25 mouse cellular contexts compared by ENCODE assay signal in genomic region chr3:143759337-143759736, GRCm38 (mm10).
DNase-seq lines count a peak whose midpoint lies in the region; ATAC-seq and TF ChIP-seq lines count a peak whose summit lies in the region.
"Had no signal": no experiment of that assay in that cellular context is flagged by ENCODE, and none has a peak within 500 bp of the region (broad histone marks: within the 10 kb centered on the region; RNA-seq: fewer than 3 reads in every experiment).

No protein-coding gene starts in this region.

- TF ChIP-seq CTCF in lung, embryonic 14.5 days (IDR thresholded peaks at IDR 0.05; ENCODE audit: low read depth): no peak
- TF ChIP-seq CTCF in stomach, postnatal 0 days (IDR thresholded peaks at IDR 0.05; ENCODE audit: low read depth): no peak

- H3K27ac ChIP-seq in heart, embryonic 12.5 days (ENCODE audit: poor library complexity, severe bottlenecking): no peak overlapping the region
- no peak overlapping the region for H3K27ac ChIP-seq in lung, embryonic 14.5 days (ENCODE audit: low read depth)
- H3K27ac ChIP-seq in stomach, embryonic 14.5 days (ENCODE audit: low read length): no peak overlapping the region
- no peak overlapping the region for H3K27ac ChIP-seq in stomach, postnatal 0 days (replicated peaks)
- H3K27ac ChIP-seq: embryonic facial prominence, embryonic 12.5 days; embryonic facial prominence, embryonic 15.5 days; gastrocnemius, adult 2 months; heart, embryonic 13.5 days; hindbrain, embryonic 12.5 days; hindbrain, embryonic 15.5 days had no signal

- no peaks in the 10 kb centered on the region for H3K9me3 ChIP-seq in heart, embryonic 12.5 days (replicated peaks)
- H3K9me3 ChIP-seq in lung, embryonic 14.5 days (ENCODE audit: low read depth, low read length): no peaks in the 10 kb centered on the region
- H3K9me3 ChIP-seq in stomach, embryonic 14.5 days (ENCODE audit: control insufficient read depth, low read depth, low read length): no peaks in the 10 kb centered on the region
- no peaks in the 10 kb centered on the region for H3K9me3 ChIP-seq in stomach, postnatal 0 days (ENCODE audit: control insufficient read depth, low read length)
- H3K9me3 ChIP-seq: embryonic facial prominence, embryonic 12.5 days; embryonic facial prominence, embryonic 15.5 days; heart, embryonic 13.5 days; hindbrain, embryonic 12.5 days; hindbrain, embryonic 15.5 days had no signal

- H3K4me2 ChIP-seq in heart, embryonic 12.5 days: no peak overlapping the region
- H3K4me2 ChIP-seq in lung, embryonic 14.5 days: no peak overlapping the region
- no peak overlapping the region for H3K4me2 ChIP-seq in stomach, embryonic 14.5 days (replicated peaks; ENCODE audit: low read depth, low read length)
- H3K4me2 ChIP-seq in stomach, postnatal 0 days (replicated peaks; ENCODE audit: low read depth): no peak overlapping the region
- H3K4me2 ChIP-seq: embryonic facial prominence, embryonic 12.5 days; embryonic facial prominence, embryonic 15.5 days; heart, embryonic 13.5 days; hindbrain, embryonic 12.5 days; hindbrain, embryonic 15.5 days had no signal

- no peak overlapping the region for H3K9ac ChIP-seq in heart, embryonic 12.5 days
- no peak overlapping the region for H3K9ac ChIP-seq in lung, embryonic 14.5 days
- no peak overlapping the region for H3K9ac ChIP-seq in stomach, embryonic 14.5 days (replicated peaks; ENCODE audit: low read depth, low read length)
- no peak overlapping the region for H3K9ac ChIP-seq in stomach, postnatal 0 days (ENCODE audit: low read length)
- H3K9ac ChIP-seq: embryonic facial prominence, embryonic 12.5 days; embryonic facial prominence, embryonic 15.5 days; forebrain, postnatal 0 days; heart, embryonic 13.5 days; hindbrain, embryonic 12.5 days; hindbrain, embryonic 15.5 days had no signal

- no peak for DNase-seq in heart, adult 9 months (ENCODE audit: low spot score in 2 of 2)
- peak; percentile 7 for DNase-seq in lung, embryonic 14.5 days
- no peak for DNase-seq in lung, postnatal 36 days
- no peak for DNase-seq in stomach, postnatal 0 days (ENCODE audit: low spot score)
- peak; percentile 21 for DNase-seq in yolk sac, embryonic 10.5 days (ENCODE audit: low spot score)
- no peak for DNase-seq in layer of hippocampus, postnatal 36 days
- DNase-seq: adrenal gland, adult 2 months; adrenal gland, postnatal 14 days; cerebellum, adult 11 months; cerebellum, adult 2 months; cerebellum, adult 9-11 months; cerebellum, postnatal 25 days; forebrain, postnatal 0 days; gastrocnemius, adult 2 months; gastrocnemius, postnatal 14 days; heart, adult 18-20 months had no signal

- no peak for TF ChIP-seq EP300 in stomach, postnatal 0 days (optimal IDR thresholded peaks at IDR 0.05)

- no peaks in the 10 kb centered on the region for H3K27me3 ChIP-seq in heart, embryonic 12.5 days (replicated peaks)
- no peaks in the 10 kb centered on the region for H3K27me3 ChIP-seq in lung, embryonic 14.5 days (ENCODE audit: insufficient read depth, low read length)
- no peaks in the 10 kb centered on the region for H3K27me3 ChIP-seq in stomach, embryonic 14.5 days (ENCODE audit: control insufficient read depth, insufficient read depth, low read length)
- no peaks in the 10 kb centered on the region for H3K27me3 ChIP-seq in stomach, postnatal 0 days (ENCODE audit: control insufficient read depth, insufficient read depth, low read length)
- H3K27me3 ChIP-seq: embryonic facial prominence, embryonic 12.5 days; embryonic facial prominence, embryonic 15.5 days; heart, embryonic 13.5 days; hindbrain, embryonic 12.5 days; hindbrain, embryonic 15.5 days had no signal

- H3K4me3 ChIP-seq in heart, embryonic 12.5 days: no peak overlapping the region
- H3K4me3 ChIP-seq in lung, embryonic 14.5 days (ENCODE audit: low read depth, low read length): no peak overlapping the region
- no peak overlapping the region for H3K4me3 ChIP-seq in stomach, embryonic 14.5 days (ENCODE audit: low read depth, low read length)
- H3K4me3 ChIP-seq in stomach, postnatal 0 days (ENCODE audit: low read depth, low read length): no peak overlapping the region
- H3K4me3 ChIP-seq: embryonic facial prominence, embryonic 12.5 days; embryonic facial prominence, embryonic 15.5 days; gastrocnemius, adult 2 months; heart, embryonic 13.5 days; hindbrain, embryonic 12.5 days; hindbrain, embryonic 15.5 days had no signal

- H3K36me3 ChIP-seq in heart, embryonic 12.5 days: no peaks in the 10 kb centered on the region
- H3K36me3 ChIP-seq in lung, embryonic 14.5 days (ENCODE audit: insufficient read depth): no peaks in the 10 kb centered on the region
- H3K36me3 ChIP-seq in stomach, embryonic 14.5 days (ENCODE audit: control insufficient read depth, insufficient read depth, low read length): no peaks in the 10 kb centered on the region
- H3K36me3 ChIP-seq in stomach, postnatal 0 days (ENCODE audit: control insufficient read depth, insufficient read depth, low read length): no peaks in the 10 kb centered on the region
- H3K36me3 ChIP-seq: embryonic facial prominence, embryonic 12.5 days; embryonic facial prominence, embryonic 15.5 days; heart, embryonic 13.5 days; hindbrain, embryonic 12.5 days; hindbrain, embryonic 15.5 days had no signal

- ATAC-seq in heart, embryonic 12.5 days (ENCODE audit: insufficient number of reproducible peaks, low FRiP score): 0 out of 2 replicates have a peak, but pooled peaks have one; percentile 53
- no peak for ATAC-seq in lung, embryonic 14.5 days (ENCODE audit: insufficient read depth)
- ATAC-seq in stomach, embryonic 14.5 days (ENCODE audit: insufficient number of reproducible peaks, insufficient read depth, low FRiP score, low read depth): peak; percentile 42; the same call in 1 of the 2 replicates
- no peak for ATAC-seq in stomach, postnatal 0 days (ENCODE audit: low FRiP score, low TSS enrichment)
- ATAC-seq: CD4-positive, CD25-positive, alpha-beta regulatory T cell, adult 4 months; forebrain, embryonic 14.5 days; forebrain, postnatal 0 days had no signal

- 30% methylated on average over 1 of the region's 1 CpGs for WGBS in heart, embryonic 12.5 days
- WGBS in lung, embryonic 14.5 days: 71% methylated on average over 1 of the region's 1 CpGs
- 65% methylated on average over 1 of the region's 1 CpGs for WGBS in stomach, embryonic 14.5 days
- 78% methylated on average over 1 of the region's 1 CpGs for WGBS in stomach, postnatal 0 days

- H3K4me1 ChIP-seq in heart, embryonic 12.5 days (replicated peaks): peaks cover 9% of the 10 kb centered on the region
- no peaks in the 10 kb centered on the region for H3K4me1 ChIP-seq in lung, embryonic 14.5 days (ENCODE audit: insufficient read depth)
- H3K4me1 ChIP-seq in stomach, embryonic 14.5 days (ENCODE audit: control insufficient read depth, insufficient read depth, low read length): no peaks in the 10 kb centered on the region
- H3K4me1 ChIP-seq in stomach, postnatal 0 days (replicated peaks; ENCODE audit: control insufficient read depth, insufficient read depth): no peaks in the 10 kb centered on the region
- H3K4me1 ChIP-seq: embryonic facial prominence, embryonic 12.5 days; embryonic facial prominence, embryonic 15.5 days; hindbrain, embryonic 12.5 days; hindbrain, embryonic 15.5 days had no signal

Comparison
In these comparisons a context has a peak if more than half of its experiments do, and no peak if none do; other contexts are left out.
1. ATAC-seq: peak in heart, embryonic 12.5 days (single experiment) and stomach, embryonic 14.5 days (single experiment); none in lung, embryonic 14.5 days (single experiment) and stomach, postnatal 0 days (single experiment).
2. DNase-seq: peak in lung, embryonic 14.5 days (single experiment) and yolk sac, embryonic 10.5 days (single experiment); none in heart, adult 9 months (0 of 2), lung, postnatal 36 days (single experiment), stomach, postnatal 0 days (single experiment) and layer of hippocampus, postnatal 36 days (0 of 2).